Mouse (Mus musculus) liver, embryonic 14.5 days (tissue): ENCODE results near the gene Atp2b4.

Experiments used
- CTCF ChIP-seq: IDR thresholded peaks from 2 replicates; pipeline ENCODE4 v1.5.1; 2016; ENCODE audit warnings: antibody characterized with exemption, low read depth, control low read depth
- EP300 ChIP-seq: IDR thresholded peaks from 2 replicates; pipeline ENCODE4 v1.6.1; 2016; ENCODE audit warnings: antibody characterized with exemption, low read depth

- TF ChIP-seq CTCF (no peak), EP300 (no peak)
Observed at GRCm38 (mm10) chr1:133728339-133728738, 72.5 kb downstream of the Atp2b4 start.
